Mouse (Mus musculus) kidney, adult 2 months (tissue): ENCODE measurements at regions not wholly inside any gene's neighbourhood (a gene's known extent, or its start where the extent isn't known, plus 50 kb on each side); places are given as distances from the start of the nearest gene placed in this dataset.

Experiments
- CTCF ChIP-seq: fragments of 200-500 bp; conservative IDR thresholded peaks from 2 replicates; pipeline ENCODE4 v1.5.1; 2011; ENCODE audit warnings: low read depth, mild to moderate bottlenecking, control low read depth, low read length, moderate library complexity, mixed read lengths; ENCODE audit not compliant: insufficient read depth, insufficient read length
- POLR2A ChIP-seq: fragments of 200-500 bp; IDR thresholded peaks from one replicate; pipeline ENCODE4 v1.6.1; 2011; ENCODE audit warnings: low read depth, low read length, control low read depth

GRCm38 (mm10) chr15:65698596-65698995, 683.9 kb upstream of the Gm21961 start:
- TF ChIP-seq CTCF (no peak), POLR2A (no peak)
